Mouse (Mus musculus) MEL (cell line): Measurements from ENCODE around the gene Mpeg1. TPM values are rescaled to one million over a fixed set of nuclear protein-coding genes. Genes with fewer than 3 reads are reported as not detected.

Experiments
- DNase-seq: peaks from one replicate; pipeline ENCODE4 v3.0.0; 2011; ENCODE audit warnings: low read depth, low spot score
- H3K27ac ChIP-seq: 2 replicates; pipeline ENCODE4 v1.5.1; 2012; ENCODE audit warnings: low read depth, mild to moderate bottlenecking, control low read depth, low read length, moderate library complexity; ENCODE audit not compliant: control insufficient read depth
- H3K27me3 ChIP-seq, 2 experiments: fragments of 150-350 bp in 1 of 2; sonication (generic) in 1 of 2; 2 replicates each; pipeline ENCODE4 v1.6.1; 2012; ENCODE audit warnings: low read length in 2 of 2, mild to moderate bottlenecking in 2 of 2, improper control_type of control experiment in 1 of 2, moderate library complexity in 1 of 2; ENCODE audit not compliant: insufficient read depth in 2 of 2, control insufficient read depth in 1 of 2
- H3K36me3 ChIP-seq, 2 experiments: 2 replicates each; pipeline ENCODE4 v1.6.1; 2012 to 2014; ENCODE audit warnings: low read length in 2 of 2, improper control_type of control experiment in 1 of 2, inconsistent platforms in 1 of 2, mild to moderate bottlenecking in 1 of 2; ENCODE audit not compliant: insufficient read depth in 2 of 2, control insufficient read depth in 1 of 2
- H3K4me1 ChIP-seq, 2 experiments: fragments of 150-350 bp in 1 of 2; sonication (generic) in 1 of 2; 2 replicates each; pipeline ENCODE4 v1.6.1; 2012; ENCODE audit warnings: low read length in 2 of 2, improper control_type of control experiment in 1 of 2, mild to moderate bottlenecking in 1 of 2; ENCODE audit not compliant: insufficient read depth in 2 of 2, control insufficient read depth in 1 of 2
- H3K4me3 ChIP-seq, 2 experiments: fragments of 150-350 bp in 1 of 2; sonication (generic) in 1 of 2; 2 replicates each; pipeline ENCODE4 v1.5.1; 2012; ENCODE audit warnings: low read depth in 2 of 2, low read length in 2 of 2, mild to moderate bottlenecking in 2 of 2, moderate library complexity in 2 of 2, control low read depth in 1 of 2, improper control_type of control experiment in 1 of 2; ENCODE audit not compliant: control insufficient read depth in 1 of 2, insufficient read depth in 1 of 2
- H3K79me2 ChIP-seq: 2 replicates; pipeline ENCODE4 v1.6.1; 2012; ENCODE audit warnings: mild to moderate bottlenecking, low read length, moderate library complexity; ENCODE audit not compliant: control insufficient read depth, poor library complexity, insufficient read depth
- H3K9ac ChIP-seq: 2 replicates; pipeline ENCODE4 v1.6.1; 2012; ENCODE audit warnings: low read depth, mild to moderate bottlenecking, control low read depth, low read length, moderate library complexity; ENCODE audit not compliant: control insufficient read depth, poor library complexity, severe bottlenecking
- H3K9me3 ChIP-seq: fragments of 150-350 bp; sonication (generic); replicated peaks from 2 replicates; pipeline ENCODE4 v1.6.1; 2012; ENCODE audit warnings: mild to moderate bottlenecking, low read length, improper control_type of control experiment, moderate library complexity; ENCODE audit not compliant: insufficient read depth
- BHLHE40 ChIP-seq: IDR thresholded peaks from 2 replicates; pipeline ENCODE4 v1.6.1; 2012; ENCODE audit warnings: low read depth, mild to moderate bottlenecking, inconsistent platforms, low read length, improper control_type of control experiment, borderline replicate concordance
- CTCF ChIP-seq, 3 experiments: IDR thresholded peaks in 2 of 3; conservative IDR thresholded peaks in 1 of 3; 2 replicates each; pipeline ENCODE4 v1.5.1; 2011 to 2012; ENCODE audit warnings: low read length in 3 of 3, low read depth in 2 of 3, mild to moderate bottlenecking in 2 of 3, improper control_type of control experiment in 1 of 3, inconsistent platforms in 1 of 3, mixed read lengths in 1 of 3, moderate library complexity in 1 of 3; ENCODE audit not compliant: control insufficient read depth in 1 of 3, insufficient read depth in 1 of 3, poor library complexity in 1 of 3, severe bottlenecking in 1 of 3
- E2F4 ChIP-seq: IDR thresholded peaks from 2 replicates; pipeline ENCODE4 v1.6.1; 2011; ENCODE audit warnings: low read depth, low read length, improper control_type of control experiment, borderline replicate concordance
- ELF1 ChIP-seq: IDR thresholded peaks from 2 replicates; pipeline ENCODE4 v1.6.1; 2014; ENCODE audit warnings: low read depth, mild to moderate bottlenecking, inconsistent platforms, low read length, improper control_type of control experiment, moderate library complexity
- ETS1 ChIP-seq: IDR thresholded peaks from 2 replicates; pipeline ENCODE4 v1.6.1; 2012; ENCODE audit warnings: low read depth, mild to moderate bottlenecking, inconsistent platforms, low read length, improper control_type of control experiment, moderate library complexity
- GATA1 ChIP-seq: IDR thresholded peaks from 2 replicates; pipeline ENCODE4 v1.6.1; 2011; ENCODE audit warnings: low read depth, low read length, improper control_type of control experiment
- HCFC1 ChIP-seq: IDR thresholded peaks from 2 replicates; pipeline ENCODE4 v1.6.1; 2012; ENCODE audit warnings: low read depth, mild to moderate bottlenecking, inconsistent platforms, low read length, improper control_type of control experiment, moderate library complexity
- JUND ChIP-seq: IDR thresholded peaks from 2 replicates; pipeline ENCODE4 v1.6.1; 2011; ENCODE audit warnings: low read depth, mild to moderate bottlenecking, improper control_type of control experiment, low read length
- MYB ChIP-seq: IDR thresholded peaks from 2 replicates; pipeline ENCODE4 v1.6.1; 2011; ENCODE audit warnings: mild to moderate bottlenecking, low read depth, low read length, improper control_type of control experiment
- MYC ChIP-seq: IDR thresholded peaks from 2 replicates; pipeline ENCODE4 v1.6.1; 2011; ENCODE audit warnings: low read depth, mild to moderate bottlenecking, low read length, improper control_type of control experiment, moderate library complexity
- NRF1 ChIP-seq: IDR thresholded peaks from 2 replicates; pipeline ENCODE4 v1.6.1; 2014; ENCODE audit warnings: low read depth, mild to moderate bottlenecking, inconsistent platforms, low read length, improper control_type of control experiment, moderate library complexity; ENCODE audit not compliant: poor library complexity, insufficient read depth, severe bottlenecking
- POLR2AphosphoS2 ChIP-seq: IDR thresholded peaks from 2 replicates; pipeline ENCODE4 v1.6.1; 2011; ENCODE audit warnings: low read length, improper control_type of control experiment
- POLR2AphosphoS5 ChIP-seq: IDR thresholded peaks from 2 replicates; pipeline ENCODE4 v1.6.1; 2012; ENCODE audit warnings: low read depth, borderline replicate concordance, mild to moderate bottlenecking, inconsistent platforms, low read length, moderate library complexity, mixed read lengths
- RAD21 ChIP-seq: IDR thresholded peaks from 2 replicates; pipeline ENCODE4 v1.6.1; 2011; ENCODE audit warnings: mild to moderate bottlenecking, low read depth, low read length, improper control_type of control experiment
- SIN3A ChIP-seq: IDR thresholded peaks from 2 replicates; pipeline ENCODE4 v1.6.1; 2012; ENCODE audit warnings: low read length, improper control_type of control experiment, inconsistent platforms
- SMC3 ChIP-seq: IDR thresholded peaks from 2 replicates; pipeline ENCODE4 v1.6.1; 2011; ENCODE audit warnings: low read depth, low read length, improper control_type of control experiment
- TAL1 ChIP-seq: IDR thresholded peaks from 2 replicates; pipeline ENCODE4 v1.6.1; 2012; ENCODE audit warnings: mild to moderate bottlenecking, inconsistent platforms, low read length, moderate library complexity, mixed read lengths
- TBP ChIP-seq: IDR thresholded peaks from 2 replicates; pipeline ENCODE4 v1.8.0; 2011; ENCODE audit warnings: low read depth, low read length, improper control_type of control experiment
- TCF12 ChIP-seq: IDR thresholded peaks from 2 replicates; pipeline ENCODE4 v1.6.1; 2014; ENCODE audit warnings: low read depth, mild to moderate bottlenecking, inconsistent platforms, low read length, improper control_type of control experiment, moderate library complexity
- ZC3H11A ChIP-seq: IDR thresholded peaks from 2 replicates; pipeline ENCODE4 v1.6.1; 2012; ENCODE audit warnings: low read depth, mild to moderate bottlenecking, inconsistent platforms, low read length, improper control_type of control experiment
- ZKSCAN1 ChIP-seq: IDR thresholded peaks from 2 replicates; pipeline ENCODE4 v1.6.1; 2012; ENCODE audit warnings: low read depth, mild to moderate bottlenecking, inconsistent platforms, low read length, improper control_type of control experiment, moderate library complexity
- ZMIZ1 ChIP-seq: IDR thresholded peaks from 2 replicates; pipeline ENCODE4 v1.6.1; 2012; ENCODE audit warnings: low read depth, mild to moderate bottlenecking, inconsistent platforms, low read length, improper control_type of control experiment, moderate library complexity
- polyA plus RNA-seq, 2 experiments: library from polyadenylated mRNA; stranded (reverse) in 1 of 2; unstranded in 1 of 2; fragments of >175 nt in 1 of 2; fragments of >200 nt in 1 of 2; gene quantifications; 2 replicates each; pipeline versions ENCODE4 v1.2.1 to v1.2.4; 2012; ENCODE audit warnings: low replicate concordance in 2 of 2, low read depth in 1 of 2; ENCODE audit not compliant: insufficient read length in 2 of 2, insufficient read depth in 1 of 2, missing spikeins in 1 of 2
- total RNA-seq: library from RNA; depleted of rRNA; stranded (reverse); fragments of 300-350 nt; gene quantifications from 2 replicates; pipeline ENCODE4 v1.2.3, GENCODE M21; 2012

Gene Mpeg1
- total and polyA plus RNA-seq, 3 experiments, result 0.07 TPM; not detected in 2

GRCm38 (mm10) chr19:12466204-12466603, 5.6 kb downstream of the Mpeg1 start:
- H3K36me3 ChIP-seq, result peaks cover 0 to 9% of the 10 kb centered on the region in 2 experiments; a peak in 2 of 4 replicates
- no peaks in the 10 kb centered on the region for H3K27me3 ChIP-seq
- peaks cover 3 to 4% of the 10 kb centered on the region in 2 experiments; a peak in 2 of 4 replicates for H3K4me1 ChIP-seq
- H3K79me2 ChIP-seq, result no peaks in the 10 kb centered on the region
- peak; percentile 46; the same call in 1 of the 2 replicates for TF ChIP-seq SIN3A
- TF ChIP-seq TAL1, result no peak
- TF ChIP-seq ZMIZ1, result no peak
- no peak for TF ChIP-seq MYC
- TF ChIP-seq POLR2AphosphoS5, result no peak
- no peak for TF ChIP-seq ELF1
- peak; percentile 25; the same call in 1 of the 2 replicates for TF ChIP-seq ZC3H11A
- peak; percentile 78 for TF ChIP-seq RAD21
- peak; percentile 44; the same call in 1 of the 2 replicates for TF ChIP-seq GATA1
- no peak for TF ChIP-seq TCF12
- no peak for TF ChIP-seq POLR2AphosphoS2
- peak; percentile 76 to 86 (median 84) for TF ChIP-seq CTCF (IDR thresholded peaks at IDR 0.05 in 2 of 3, conservative IDR thresholded peaks at IDR 0.05 in 1 of 3; ENCODE audit: control insufficient read depth in 1 of 3, insufficient read depth in 1 of 3, low read depth in 2 of 3, low read length in 3 of 3, poor library complexity in 1 of 3, severe bottlenecking in 1 of 3)
- TF ChIP-seq TBP, result 0 out of 2 replicates have a peak, but pooled peaks have one; percentile 15
- no peak for TF ChIP-seq ZKSCAN1
- peak; percentile 70 for TF ChIP-seq SMC3
- no peak for TF ChIP-seq BHLHE40
- TF ChIP-seq HCFC1, result no peak
- TF ChIP-seq, all 39 proteins: peak for 7
- H3K27ac ChIP-seq, result no peak overlapping the region
- no peak overlapping the region for H3K9ac ChIP-seq
- no peaks in the 10 kb centered on the region for H3K9me3 ChIP-seq
- no peak overlapping the region for H3K4me3 ChIP-seq
- DNase-seq, result peak; percentile 81

- no peak for TF ChIP-seq ETS1
- no peak for TF ChIP-seq E2F4
- peak; percentile 35 to 70 (median 67); a peak in 5 of 6 replicates for TF ChIP-seq CTCF (IDR thresholded peaks at IDR 0.05 in 2 of 3, conservative IDR thresholded peaks at IDR 0.05 in 1 of 3; ENCODE audit: control insufficient read depth in 1 of 3, insufficient read depth in 1 of 3, low read depth in 2 of 3, low read length in 3 of 3, poor library complexity in 1 of 3, severe bottlenecking in 1 of 3)
- peak; percentile 17; the same call in 1 of the 2 replicates for TF ChIP-seq SMC3
- 0 out of 2 replicates have a peak, but pooled peaks have one; percentile 20 for TF ChIP-seq TBP
- no peak for TF ChIP-seq MYB
- TF ChIP-seq JUND, result no peak
- no peak for TF ChIP-seq NRF1
- no peak overlapping the region for H3K27ac ChIP-seq
- peaks cover 3 to 4% of the 10 kb centered on the region in 2 experiments; a peak in 2 of 4 replicates for H3K4me1 ChIP-seq
- no peak overlapping the region for H3K9ac ChIP-seq
- H3K9me3 ChIP-seq, result no peaks in the 10 kb centered on the region
- no peaks in the 10 kb centered on the region for H3K27me3 ChIP-seq
- no peak overlapping the region for H3K4me3 ChIP-seq
- DNase-seq, result peak; percentile 78
- H3K79me2 ChIP-seq, result no peaks in the 10 kb centered on the region
- H3K36me3 ChIP-seq, result peaks cover 0 to 9% of the 10 kb centered on the region in 2 experiments; a peak in 2 of 4 replicates
Measured at GRCm38 (mm10) chr19:12467436-12467835, 6.9 kb downstream of the Mpeg1 start.
